Mouse (Mus musculus) MN1 (cell line): ENCODE results near the gene Rfk.

Source experiments
- DNase-seq: peaks from one replicate; pipeline ENCODE4 v3.0.0-alpha.2; 2016; ENCODE audit warnings: low spot score

The Rfk gene

GRCm38 (mm10) chr19:17393841-17394591 is at the start of gene Rfk:
Rfk (plus strand) TSS chr19:17394043.
- peak; percentile 85 for DNase-seq

DNA sequence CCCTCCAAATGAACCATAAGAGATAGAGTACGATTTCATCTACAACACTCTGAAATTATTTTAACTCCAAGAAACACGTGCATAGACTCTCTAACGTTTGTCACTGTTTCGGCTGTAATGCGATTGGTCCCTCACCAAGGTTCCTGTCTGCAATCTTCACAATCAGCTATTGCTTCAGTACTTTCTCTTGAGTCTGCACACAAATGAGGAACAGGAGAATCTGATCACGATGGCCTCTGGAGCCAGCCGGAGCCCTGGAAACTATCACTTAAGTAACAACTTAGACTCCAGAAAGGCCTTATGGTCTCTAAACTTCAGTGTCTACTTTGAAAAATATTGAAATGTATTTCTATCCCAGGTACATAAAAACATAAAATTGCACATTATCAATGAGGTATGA is 49.0 kb upstream of the Rfk start:
- DNase-seq: no peak

GRCm38 (mm10) chr19:17346716-17347474 is 46.9 kb upstream of the Rfk start:
- no peak for DNase-seq

DNA sequence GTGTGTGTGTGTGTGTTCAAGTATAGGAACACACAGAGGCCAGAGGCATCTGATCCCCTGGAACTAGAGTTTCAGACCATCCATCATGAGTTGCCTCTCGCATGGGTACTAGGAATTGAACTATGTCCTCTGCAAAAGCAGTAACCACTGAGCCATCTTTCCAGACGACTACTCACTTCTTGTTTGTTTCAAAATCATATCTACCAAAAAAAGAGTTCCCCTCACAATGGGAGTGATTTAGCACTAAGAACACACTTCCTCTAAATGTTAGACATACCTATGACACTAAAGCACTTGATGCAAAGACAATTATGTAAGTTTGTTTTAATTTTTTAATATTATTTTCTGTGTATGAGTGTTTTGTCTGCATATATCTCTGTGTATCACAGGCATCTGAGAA is 46.0 kb upstream of the Rfk start:
- no peak for DNase-seq

DNA sequence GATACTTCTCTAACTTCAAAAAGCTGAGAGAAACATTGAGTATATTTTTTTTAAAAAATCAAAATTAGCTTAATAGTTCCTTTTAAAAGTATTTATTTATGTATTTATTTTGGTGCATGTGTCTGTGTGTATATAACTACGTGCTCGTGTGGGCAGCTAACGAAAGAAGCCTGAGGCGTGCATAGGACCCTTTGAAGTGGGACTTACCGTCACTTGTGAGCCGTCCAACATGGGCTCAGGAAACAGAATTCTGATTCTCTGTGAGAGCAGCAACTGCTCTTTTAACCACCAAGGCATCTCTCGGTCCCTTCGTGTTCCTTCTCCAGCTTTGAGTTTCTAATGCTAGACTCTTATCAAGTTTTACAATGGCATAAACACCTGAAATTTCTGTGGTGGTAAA is 40.1 kb upstream of the Rfk start:
- no peak for DNase-seq

DNA sequence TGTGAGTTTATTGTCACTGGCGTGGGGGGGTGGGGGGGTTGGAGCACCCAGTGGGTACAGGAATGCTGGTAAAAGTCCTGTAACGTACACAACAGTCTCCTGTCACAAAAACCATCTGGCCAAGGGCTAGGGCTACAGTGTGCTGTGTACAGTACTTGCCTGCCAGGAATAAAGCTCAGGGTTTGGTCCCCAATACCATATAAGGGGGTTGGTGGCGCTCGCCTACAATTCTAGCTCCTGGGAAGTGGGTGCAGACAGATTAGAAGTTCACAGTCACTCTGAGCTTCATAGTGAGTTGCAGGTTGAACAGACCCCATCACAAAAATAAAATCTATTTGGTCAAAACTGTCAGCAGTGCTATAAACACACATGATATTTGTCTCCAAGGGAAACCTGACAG is 39.5 kb upstream of the Rfk start:
- no peak for DNase-seq

GRCm38 (mm10) chr19:17354797-17355196 is 39.0 kb upstream of the Rfk start:
- DNase-seq: no peak

- DNase-seq: no peak
These were observed 38.5 kb upstream of the Rfk start for GRCm38 (mm10) chr19:17355361-17355760.

DNA sequence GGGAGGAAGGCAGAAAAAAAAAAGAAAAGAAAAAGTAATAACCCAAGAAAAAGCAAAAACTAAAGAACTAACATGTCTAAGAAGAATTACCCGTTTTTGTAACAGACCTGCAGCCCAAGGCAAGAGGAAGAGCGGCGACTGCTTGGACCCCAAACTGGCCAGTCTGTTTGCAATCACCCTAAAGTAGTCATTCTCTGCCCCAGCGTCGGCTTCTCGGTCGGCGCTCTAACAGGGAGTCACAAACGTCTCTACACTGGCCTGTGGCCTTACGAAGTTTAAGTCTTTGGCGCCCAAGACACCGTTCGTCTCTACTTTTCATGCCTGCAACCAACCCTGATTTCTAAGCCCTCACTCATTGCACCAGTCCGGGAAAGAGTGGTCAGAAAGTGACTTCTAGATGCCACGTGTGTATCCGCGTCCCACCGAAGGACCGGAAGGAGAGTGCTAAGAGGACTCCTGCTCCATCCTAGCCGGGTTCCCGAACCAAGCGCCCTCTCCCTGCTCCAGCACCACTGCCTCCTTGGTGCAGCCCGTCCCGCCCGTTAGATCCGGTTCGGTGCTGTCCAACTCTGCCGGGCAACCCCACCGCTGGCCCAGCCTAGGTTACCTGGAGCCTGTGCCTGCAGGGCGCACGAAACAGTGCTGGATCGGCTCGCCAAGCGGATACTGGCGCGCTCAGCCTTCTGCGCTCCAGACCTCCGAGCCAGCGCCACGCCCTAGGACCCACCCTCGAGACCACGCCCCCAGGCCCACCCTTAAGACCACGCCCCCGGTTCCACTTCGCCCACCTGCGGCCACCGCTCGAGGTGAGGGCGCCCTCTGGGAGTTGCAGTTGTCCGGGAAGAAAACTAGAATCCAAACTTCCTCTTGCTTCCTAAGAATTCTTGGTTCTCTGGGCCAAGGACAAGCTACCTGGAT is 37.6 kb upstream of the Rfk start:
- no peak for DNase-seq

DNA sequence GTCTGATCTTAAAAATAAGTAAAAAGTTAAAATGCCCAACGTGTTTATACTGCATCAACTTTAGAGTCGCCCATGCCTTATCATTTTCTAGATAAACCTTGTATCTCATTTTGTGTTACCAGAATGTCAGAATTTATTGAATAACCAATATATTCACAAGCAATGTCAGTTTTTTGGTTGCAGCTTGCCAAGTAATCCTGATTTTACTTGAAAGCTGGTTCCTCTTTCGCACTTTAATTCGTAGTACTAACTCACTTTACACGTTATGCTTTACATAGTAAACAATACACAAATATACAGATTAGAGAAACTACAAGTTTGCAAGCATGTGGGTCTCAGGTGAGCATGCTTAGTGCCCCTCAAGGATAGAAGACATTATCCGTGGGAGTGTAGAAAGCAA is 36.9 kb upstream of the Rfk start:
- DNase-seq: no peak

DNA sequence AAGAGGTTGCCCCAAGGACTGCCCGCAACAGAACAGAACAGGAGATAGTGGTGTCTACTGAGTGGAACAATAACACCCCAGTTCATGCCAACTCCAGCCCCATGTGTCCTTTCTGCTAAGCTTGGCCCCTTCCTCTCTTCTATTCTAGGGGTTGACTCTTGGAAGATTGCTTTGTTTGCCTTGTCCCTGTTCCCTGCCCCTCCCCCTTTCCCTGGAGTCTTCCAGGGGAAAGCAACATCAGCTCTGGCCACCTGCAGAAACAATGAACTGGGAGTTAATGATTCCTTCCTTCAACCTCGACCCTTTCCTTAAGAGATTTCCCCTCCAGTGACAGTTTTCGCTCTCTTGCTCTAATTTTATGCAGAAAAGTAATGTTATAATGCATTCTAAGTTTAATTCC is 36.5 kb upstream of the Rfk start:
- DNase-seq: no peak

DNA sequence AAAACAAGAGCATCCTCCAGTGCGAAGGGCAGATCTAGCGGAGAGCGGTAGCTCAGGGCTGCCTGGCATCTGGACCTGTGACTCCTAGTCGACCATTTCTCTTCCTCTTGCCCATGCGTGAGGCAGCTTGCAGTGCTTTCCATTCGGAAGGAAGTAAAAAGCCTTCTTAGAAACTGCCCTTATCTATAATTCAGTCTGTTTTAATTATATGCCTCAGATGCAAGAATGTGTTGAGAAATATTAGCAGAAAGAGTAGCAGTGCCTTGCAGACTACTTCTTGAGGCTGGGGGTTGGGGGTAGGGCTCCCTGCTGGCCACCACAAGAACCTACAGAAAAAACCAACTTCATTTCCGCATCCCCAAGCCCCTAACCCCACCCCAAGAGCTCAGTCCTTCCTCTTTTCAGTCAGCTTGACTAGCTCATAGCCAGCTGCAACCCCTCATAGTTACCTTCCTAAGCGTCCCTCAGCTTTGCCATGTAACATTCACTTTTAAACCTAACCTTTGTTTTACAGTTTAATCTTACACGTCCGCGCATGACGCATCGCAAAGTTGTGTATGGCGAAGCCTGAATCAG is 34.4 kb upstream of the Rfk start:
- DNase-seq: no peak

DNA sequence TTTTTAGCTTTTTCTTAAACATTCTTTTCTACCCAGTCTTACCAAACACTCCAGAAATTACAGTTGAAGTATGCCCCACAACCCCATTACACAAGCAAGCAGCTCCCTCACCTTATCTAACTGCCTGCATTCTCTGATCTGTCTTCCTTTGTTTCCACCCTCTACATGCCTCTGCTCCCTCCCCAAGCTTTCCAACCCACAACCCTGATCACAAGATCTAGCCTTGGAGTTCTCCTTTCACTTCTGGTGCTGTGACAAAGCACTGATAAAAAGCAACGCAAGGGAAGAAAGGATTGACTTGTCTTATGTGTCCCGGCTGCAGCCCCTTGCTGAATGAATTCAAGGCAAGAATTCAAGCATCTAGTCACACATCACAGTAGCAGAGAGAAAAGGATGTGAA is 32.7 kb upstream of the Rfk start:
- no peak for DNase-seq

GRCm38 (mm10) chr19:17364741-17365140 is 29.1 kb upstream of the Rfk start:
- DNase-seq: no peak

DNA sequence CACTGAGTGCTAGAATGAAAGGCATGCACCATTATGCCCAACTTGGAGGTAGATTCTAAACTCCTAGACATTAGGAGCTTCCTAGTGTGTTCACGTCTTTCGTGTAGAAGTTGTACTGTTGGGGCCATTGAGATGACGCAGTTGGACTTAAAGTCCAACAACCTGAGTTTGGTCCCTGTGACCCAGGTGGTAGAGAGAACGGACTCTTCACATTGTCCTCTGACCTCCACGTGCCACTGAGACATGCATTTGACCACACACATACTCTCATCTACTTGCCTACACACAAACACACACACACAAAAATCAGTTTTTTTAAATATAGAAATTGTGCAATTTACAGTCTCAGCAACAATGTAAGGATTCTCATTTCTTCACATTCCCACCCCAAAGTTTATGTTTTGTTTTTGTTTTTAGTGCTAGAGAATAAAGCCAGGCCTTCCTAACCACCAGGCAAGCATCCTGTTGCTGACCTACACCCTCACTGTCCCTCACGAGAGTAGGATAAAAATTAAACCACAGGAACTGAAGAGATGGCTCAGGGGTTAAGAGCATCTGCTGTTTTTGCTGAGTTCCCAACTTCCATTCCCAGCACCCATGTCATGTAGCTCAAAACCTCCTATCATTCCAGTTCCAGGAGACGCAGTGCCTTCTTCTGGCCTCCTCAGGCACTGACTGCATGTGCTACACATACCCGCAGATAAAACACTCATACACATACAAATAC is 27.3 kb upstream of the Rfk start:
- DNase-seq: no peak

- no peak for DNase-seq
These were observed 25.3 kb upstream of the Rfk start for GRCm38 (mm10) chr19:17368557-17368956.

DNA sequence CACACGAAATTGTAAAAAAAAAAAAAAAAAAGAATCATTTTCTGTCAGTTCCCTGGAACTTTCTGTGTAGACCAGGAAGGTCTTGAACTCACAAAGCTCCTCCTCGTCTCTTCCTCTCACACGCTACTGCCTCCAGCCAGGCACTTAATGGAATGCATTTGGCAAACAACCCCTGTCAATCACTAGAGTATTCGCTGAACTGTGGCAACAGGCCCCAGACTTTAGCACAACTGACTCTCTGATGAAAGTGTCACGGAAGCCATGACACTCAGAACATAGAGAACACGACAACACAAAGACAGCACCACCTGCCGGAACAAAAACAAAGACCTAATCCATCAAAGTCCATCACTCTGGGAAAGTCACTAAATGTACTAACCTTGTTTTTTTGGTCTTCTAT is 24.3 kb upstream of the Rfk start:
- no peak for DNase-seq

DNA sequence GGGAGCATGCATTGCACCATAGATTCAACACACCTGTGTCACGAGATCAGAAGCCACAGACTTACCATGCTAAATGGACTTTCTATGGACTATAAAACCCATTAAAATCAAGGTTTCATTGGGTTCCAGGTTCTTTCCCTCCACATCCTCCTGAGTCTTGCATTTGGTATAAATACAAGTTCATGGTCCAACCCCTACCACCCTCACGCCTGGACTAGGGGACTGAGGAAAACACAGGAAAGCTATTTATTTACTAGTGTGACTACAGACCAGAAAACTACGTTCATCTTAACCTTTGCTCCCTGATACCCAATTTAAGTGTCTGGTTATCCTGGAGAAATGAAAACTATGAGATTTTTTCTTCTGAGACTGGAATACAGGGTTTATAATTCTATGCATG is 21.1 kb upstream of the Rfk start, which contains the start of gene Gcnt1:
Gene Gcnt1 (minus strand): TSS at position 144 of the 400 bp plus-strand sequence.
- DNase-seq: no peak

GRCm38 (mm10) chr19:17378845-17379244 is 15.0 kb upstream of the Rfk start:
- DNase-seq: no peak

DNA sequence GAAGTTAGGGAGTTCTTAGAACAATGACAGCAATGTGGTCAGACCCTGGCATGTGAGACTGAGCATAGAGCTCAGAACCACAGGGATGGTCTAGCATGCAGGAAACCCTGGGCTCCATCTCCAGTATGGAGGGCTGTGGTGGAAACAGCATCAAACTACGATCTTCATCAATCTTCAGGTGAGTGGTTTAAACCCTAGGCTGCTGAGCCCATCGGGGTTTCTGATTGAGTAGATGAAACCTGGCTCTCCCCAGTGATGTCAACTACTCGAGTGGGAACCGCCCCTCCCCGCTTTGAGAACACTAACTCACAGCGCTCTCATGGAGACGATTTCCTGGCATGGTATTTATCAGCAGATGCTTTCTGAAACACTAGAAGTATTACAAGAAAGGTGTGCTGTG is 13.3 kb upstream of the Rfk start:
- no peak for DNase-seq

- DNase-seq: no peak
These were observed 10.9 kb upstream of the Rfk start for GRCm38 (mm10) chr19:17382807-17383397.
